Mouse (Mus musculus): Measurements from ENCODE around the gene Peak1.

Gene Peak1

DNA sequence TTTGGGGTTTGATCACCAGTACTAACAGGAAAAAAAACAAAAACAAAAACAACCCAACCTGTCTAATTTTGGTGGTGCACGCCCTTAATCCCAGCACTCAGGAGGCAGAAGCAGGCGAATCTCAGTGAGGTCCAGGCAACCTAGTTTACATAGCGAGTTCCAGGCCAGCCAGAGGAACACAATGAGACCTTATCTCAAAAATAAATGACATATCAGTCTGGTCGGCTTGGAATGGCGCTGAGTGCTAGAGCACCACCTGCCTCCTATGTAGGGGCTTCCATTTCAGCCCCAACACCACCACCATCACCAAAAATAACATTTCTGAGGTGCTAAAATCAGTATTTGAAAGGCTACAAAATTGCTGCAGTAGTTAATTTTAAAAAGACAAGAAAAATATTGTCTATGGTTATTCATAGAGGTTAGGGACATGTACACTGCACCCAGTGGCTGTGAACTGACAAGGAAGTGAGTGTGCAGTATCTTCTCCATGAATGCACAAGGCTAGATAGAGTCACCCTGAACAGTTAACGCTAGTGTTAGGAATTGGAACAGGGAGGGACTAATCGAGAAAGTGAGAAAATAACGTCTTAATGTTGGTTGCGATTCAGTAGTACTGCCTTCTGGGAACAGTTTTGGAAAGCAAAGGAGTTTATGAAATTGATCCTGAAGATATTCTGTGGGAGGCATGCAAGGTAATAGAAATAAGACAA is 3.2 kb upstream of the Peak1 start:
- TF ChIP-seq GATA4 (IDR thresholded peaks at IDR 0.05; ENCODE audit: insufficient replicate concordance, low read length): no peak

DNA sequence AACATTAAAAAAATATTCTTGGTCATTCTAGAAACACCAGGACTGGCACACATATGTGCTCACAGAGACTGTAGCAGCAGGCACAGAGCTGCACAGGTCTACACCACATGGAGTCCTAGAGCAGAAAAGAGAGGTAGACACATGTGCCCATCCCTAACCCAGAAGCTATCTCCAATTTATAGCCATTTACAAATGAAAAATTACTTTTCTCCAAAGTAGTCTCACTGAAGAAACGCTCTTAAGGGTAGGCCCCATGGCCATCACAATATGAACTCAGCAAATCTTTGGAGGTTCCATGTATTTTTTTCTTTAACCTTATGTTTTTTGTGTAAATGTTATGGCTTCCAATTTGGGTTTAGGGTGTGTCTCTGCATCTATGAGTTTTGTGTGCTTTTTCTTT is 2.4 kb upstream of the Peak1 start:
- TF ChIP-seq GATA4 (IDR thresholded peaks at IDR 0.05; ENCODE audit: insufficient replicate concordance, low read length): no peak

DNA sequence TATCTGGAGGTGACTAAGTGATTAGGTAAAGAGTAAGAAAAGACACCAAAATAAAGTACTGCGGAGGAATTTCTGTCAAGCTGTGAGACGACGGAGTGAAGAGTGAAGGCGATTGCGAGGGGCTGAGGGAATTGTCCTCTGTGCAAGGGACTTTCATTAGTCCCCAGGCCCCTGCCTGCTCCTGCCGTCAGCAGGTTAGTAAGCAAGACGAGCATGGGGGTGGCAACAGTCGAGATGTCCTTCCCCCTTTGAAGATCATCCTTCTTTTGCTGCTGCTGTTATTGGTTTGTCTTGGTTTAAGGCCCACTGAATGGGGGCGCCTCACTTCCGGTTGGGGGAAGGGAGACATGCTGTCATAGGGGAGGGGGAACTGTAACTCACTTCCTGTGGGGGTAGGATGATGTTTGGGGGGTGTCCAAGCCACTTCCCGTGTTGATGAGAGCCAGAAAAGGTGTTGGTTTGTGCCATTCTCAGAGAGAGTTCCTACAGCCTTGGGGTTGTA is 922 bp upstream of the Peak1 start:
- no peak for TF ChIP-seq GATA4 (IDR thresholded peaks at IDR 0.05; ENCODE audit: insufficient replicate concordance, low read length)

DNA sequence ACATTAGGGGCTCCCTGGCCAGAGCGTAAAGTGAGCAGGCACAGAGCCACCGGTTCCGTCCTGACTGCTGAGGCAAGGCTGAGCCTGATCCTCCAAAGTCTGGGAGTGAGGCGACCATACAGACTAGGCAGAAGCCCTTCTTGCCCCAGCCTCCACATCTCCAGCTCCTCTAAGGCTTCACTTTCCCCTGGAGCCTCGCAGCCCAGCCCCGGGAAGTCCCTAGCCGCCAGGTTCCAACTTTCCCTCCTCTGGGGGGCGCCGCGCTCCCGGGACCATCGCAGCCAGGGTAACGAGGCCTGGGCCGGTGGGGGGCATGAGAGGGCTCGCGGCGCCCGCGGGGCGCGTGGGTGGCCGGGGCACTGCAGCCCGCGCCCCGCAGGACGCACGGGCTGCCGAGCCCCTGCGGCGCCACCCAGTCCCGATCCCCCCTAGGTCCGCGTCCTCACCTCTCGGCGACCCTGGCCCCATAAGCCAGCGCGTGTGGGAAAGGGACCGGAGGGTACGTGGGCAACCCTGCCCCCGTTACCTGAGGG is 386 bp downstream of the Peak1 start:
- no peak for TF ChIP-seq GATA4 (IDR thresholded peaks at IDR 0.05; ENCODE audit: insufficient replicate concordance, low read length)

DNA sequence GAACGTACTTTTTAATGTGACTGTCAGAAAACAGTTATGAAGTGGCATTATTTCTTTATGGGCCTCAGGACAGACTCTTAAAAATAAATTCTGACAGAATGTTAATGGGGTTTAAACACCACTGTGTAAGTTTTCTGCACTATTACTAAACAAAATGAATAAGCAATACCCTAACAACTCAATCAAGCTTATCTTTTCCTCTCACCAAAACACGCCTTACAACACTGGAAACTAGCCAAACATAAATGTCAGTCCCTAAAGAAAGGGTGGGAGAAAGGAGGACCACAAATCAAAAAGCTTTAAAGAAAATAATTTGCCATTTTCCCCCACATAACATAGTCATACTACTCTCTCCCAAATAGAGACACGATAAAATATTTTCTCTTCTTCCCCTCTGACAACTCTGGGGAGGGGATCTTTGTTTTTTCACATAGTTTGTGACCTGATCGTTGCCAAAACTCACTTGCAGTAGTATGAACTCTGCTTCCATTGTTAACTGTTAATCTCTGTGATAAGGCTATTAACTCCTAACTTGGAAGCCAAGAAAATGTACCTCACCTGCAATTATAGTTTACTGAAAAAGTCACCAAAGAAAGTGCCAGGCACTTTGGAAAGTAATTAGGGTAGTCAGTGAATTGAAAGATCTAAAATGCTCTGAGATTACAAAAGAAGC is 1.8 kb downstream of the Peak1 start:
- TF ChIP-seq GATA4 (IDR thresholded peaks at IDR 0.05; ENCODE audit: insufficient replicate concordance, low read length): no peak

DNA sequence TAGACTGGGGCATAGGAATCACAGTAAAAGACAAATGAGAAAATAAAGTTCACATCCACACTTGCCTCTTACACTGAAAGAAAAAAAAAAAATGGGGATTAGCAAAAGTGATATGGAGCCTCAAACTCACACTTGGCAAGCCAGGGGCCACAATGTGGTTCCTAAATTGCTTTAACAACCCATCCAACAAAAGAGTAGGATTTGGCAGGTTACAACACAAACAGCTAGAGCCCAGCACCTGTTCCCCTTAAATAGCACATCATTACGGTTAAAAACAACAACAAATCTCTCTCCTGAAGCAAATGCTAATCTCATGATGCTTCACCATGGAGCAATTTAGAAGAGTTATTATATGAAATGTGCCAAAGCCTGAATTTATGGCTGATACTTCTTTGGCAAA is 2.5 kb downstream of the Peak1 start:
- no peak for TF ChIP-seq GATA4 (IDR thresholded peaks at IDR 0.05; ENCODE audit: insufficient replicate concordance, low read length)

DNA sequence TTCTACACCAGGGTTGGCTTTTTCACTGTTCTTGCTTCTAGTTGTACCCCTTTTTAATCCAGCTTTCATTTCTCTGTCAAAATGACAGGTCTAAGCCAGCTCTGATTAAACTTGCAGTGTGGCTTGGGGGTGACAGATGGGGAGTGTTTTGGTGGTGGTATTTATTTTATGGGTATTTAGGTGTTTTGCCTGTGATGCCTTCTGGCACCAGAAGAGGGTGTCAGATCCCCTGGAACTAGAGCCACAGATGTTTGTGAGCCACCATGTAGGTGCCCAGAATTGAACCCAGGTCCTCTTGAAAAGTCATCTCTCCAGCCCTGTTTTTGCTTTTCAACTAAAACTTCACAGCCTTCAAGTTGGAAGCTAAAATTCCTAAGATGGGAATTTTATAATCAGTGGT is 3.5 kb downstream of the Peak1 start:
- no peak for TF ChIP-seq GATA4 (IDR thresholded peaks at IDR 0.05; ENCODE audit: insufficient replicate concordance, low read length)

DNA sequence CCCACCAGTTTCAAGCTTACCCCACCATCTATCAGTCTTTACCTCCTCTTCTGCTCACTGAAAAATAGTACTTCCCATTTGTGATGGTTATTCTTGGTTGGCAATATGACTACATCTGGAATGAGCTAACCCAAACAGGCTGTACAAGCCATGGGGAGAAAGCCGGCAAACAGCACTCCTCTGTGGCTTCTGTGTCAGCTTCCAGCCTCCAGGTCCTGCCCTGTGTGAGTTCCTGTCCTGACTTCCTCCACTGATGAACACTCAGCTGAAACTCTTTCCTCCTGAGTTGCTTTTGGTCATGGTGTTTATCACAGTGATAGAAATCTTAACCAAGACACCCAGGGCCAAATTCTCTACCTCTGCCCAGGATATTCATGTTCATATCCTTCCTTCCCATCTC is 5.2 kb downstream of the Peak1 start:
- no peak for TF ChIP-seq GATA4 (IDR thresholded peaks at IDR 0.05; ENCODE audit: insufficient replicate concordance, low read length)

DNA sequence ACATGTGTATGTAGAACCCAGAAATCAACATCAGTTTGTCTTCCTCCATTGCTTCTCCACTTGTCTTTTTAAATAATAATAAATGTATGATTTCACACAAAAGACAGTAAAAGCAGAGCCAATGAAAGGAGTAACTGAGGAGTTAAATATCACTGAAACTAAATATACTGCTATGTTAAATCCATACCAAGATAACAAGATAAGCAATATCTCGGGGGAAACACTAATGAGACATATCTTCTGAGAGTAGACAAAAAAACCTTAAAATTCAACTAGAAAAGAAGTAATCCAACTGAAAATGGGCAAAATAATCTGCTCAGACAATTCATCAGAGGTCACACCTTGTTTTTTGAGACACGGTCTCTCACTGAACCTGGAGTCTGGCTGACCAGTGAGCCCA is 7.9 kb downstream of the Peak1 start:
- TF ChIP-seq GATA4 (IDR thresholded peaks at IDR 0.05; ENCODE audit: insufficient replicate concordance, low read length): no peak

DNA sequence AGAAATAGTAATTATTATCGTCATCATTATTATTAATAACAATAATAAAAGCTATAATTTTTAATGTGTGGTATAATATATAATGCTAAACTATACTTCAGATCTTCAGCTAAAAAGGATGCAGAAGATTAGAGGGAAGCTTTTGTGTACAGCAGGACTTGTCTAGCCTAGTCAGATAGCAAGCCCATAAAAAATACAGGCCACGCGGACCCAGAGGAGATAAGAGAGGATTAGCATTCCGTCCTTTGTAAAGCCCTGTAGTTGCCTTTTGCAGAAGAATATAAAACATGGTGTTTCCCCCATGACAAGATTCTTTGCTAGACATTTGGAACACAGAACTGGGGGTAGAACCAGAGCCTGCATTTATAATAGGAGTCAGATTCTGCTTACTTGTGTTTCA is 13.2 kb downstream of the Peak1 start:
- peak; percentile 57; the same call in 1 of the 2 replicates for TF ChIP-seq GATA4 (IDR thresholded peaks at IDR 0.05; ENCODE audit: insufficient replicate concordance, low read length)

DNA sequence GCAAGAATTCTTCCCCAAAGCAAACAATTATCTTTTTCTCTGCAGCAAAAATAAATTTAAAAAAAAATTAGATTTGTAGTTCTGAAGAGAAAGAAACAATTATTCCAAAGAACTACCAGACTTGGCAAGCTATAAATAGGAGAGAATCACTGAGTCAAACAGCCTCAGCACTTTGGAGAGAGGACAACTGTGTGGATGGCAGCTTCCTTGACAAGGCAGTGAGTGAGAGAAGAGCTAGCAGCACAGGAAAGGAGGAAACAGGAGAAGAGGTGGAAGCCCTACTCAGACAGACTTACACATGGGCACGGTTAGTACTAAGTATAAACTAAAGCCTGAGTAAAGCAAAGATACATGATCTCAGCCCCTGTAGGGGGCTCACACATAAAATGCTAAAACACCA is 21.6 kb downstream of the Peak1 start:
- TF ChIP-seq GATA4 (IDR thresholded peaks at IDR 0.05; ENCODE audit: insufficient replicate concordance, low read length): no peak

DNA sequence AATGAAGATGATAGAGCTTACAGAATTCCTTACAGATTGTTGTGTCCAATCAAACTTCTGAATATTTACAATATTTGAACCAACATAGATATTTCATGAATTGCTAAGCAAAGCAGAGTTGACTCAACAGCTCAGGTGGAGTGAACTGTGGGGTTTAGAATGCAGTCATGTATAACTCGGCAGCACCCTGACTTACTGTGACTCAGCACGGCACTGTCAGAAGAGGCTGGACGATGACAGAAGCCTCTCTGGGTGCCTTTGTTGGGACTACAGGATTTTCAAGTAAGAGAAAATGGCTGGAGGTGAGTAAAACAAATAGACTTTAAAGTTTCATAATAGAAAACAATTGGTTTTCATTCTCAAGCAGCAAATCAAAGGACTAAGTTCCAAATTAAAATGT is 25.0 kb downstream of the Peak1 start:
- no peak for TF ChIP-seq GATA4 (IDR thresholded peaks at IDR 0.05; ENCODE audit: insufficient replicate concordance, low read length)

DNA sequence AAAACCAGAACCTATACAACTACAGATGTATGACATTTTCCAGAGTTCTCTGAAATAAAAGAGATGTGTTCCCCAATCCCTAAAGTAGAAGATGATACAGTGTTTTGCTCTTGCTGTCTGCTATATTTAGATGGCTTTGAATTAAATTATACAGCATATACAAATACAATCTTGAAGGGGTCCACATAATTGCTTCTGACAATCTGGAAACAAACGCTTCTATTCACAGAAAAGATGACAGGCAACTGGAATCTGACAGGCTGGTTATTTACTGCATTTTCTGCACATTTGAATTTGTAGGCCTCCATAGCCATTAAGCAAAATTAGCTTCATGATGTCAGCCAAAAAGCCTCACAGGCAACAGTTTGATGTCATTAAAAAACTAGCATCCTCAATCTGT is 35.1 kb downstream of the Peak1 start:
- no peak for TF ChIP-seq GATA4 (IDR thresholded peaks at IDR 0.05; ENCODE audit: insufficient replicate concordance, low read length)

DNA sequence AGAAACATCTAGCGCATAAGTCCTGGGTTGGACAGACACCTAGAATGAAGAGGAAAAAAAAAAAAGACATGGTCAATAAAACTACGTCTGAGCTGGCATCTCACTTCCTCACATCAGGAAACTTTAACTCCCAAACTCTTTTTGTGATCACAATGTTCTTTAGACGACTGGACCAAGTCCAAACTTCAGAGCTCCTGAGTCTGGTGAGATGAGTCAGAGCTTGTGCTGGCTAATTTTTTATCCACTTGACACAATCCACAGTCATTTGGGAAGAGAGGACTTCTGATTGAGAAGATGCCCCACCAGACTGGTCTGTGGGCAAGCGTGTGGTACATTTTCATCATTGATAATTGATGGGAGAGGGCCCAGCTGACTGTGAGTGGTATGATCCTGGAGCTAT is 43.5 kb downstream of the Peak1 start:
- TF ChIP-seq GATA4 (IDR thresholded peaks at IDR 0.05; ENCODE audit: insufficient replicate concordance, low read length): no peak

DNA sequence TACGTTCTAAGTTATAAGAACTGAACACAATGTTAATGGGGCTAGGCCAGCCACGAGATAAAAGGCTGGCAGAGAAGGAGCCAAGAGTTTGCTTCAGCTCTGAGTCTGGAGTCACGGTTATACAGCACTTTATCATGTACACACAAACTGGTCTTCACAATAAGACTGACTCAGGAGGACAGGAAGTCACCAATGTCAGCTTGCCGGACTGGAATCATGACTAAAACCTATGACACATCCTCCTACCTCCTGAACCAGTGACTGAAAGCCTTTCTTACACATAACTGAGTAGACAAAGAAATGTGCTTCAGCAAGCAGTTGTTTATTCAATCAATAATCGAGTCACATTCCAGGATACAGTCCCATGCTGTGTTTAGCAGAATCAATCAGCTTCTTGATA is 47.2 kb downstream of the Peak1 start:
- TF ChIP-seq GATA4 (IDR thresholded peaks at IDR 0.05; ENCODE audit: insufficient replicate concordance, low read length): no peak

DNA sequence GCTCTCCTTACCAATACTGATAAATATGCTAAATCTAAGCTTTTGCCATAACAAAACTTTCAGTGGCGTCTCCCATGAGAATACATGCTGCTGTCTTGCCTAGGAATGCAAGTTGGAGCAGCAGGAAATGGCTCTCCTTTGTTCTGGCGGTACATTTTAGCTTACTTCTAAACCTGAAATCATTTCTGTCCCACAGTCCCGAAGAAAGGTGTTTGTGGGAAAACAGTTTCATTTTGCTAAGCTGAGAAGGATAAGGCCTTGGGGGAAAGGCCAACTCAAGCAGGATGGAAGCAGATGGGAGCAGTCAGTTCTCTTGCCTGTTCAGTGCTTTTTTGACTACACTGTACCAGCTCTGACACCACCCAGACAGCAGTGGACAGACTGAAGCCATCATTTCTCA is 49.1 kb downstream of the Peak1 start:
- no peak for TF ChIP-seq GATA4 (IDR thresholded peaks at IDR 0.05; ENCODE audit: insufficient replicate concordance, low read length)
